Mouse (Mus musculus) intestine, embryonic 16.5 days (tissue): ENCODE measurements around the gene Casp8ap2. TPM values are rescaled to one million over a fixed set of nuclear protein-coding genes. Genes with fewer than 3 reads are reported as not detected.

Experiments
- ATAC-seq: fragments of 200-750 bp; cut with Nextera tagmentation; 2 replicates; pipeline ENCODE4 v1.8.0; 2017; ENCODE audit warnings: moderate TSS enrichment, moderate library complexity
- H3K27ac ChIP-seq: fragments of 300-500 bp; sonication (generic); 2 replicates; pipeline ENCODE4 v1.5.1; 2014; ENCODE audit warnings: mild to moderate bottlenecking, low read length
- H3K27me3 ChIP-seq: fragments of 300-500 bp; sonication (generic); replicated peaks from 2 replicates; pipeline ENCODE4 v1.6.1; 2014; ENCODE audit warnings: low read length, control low read depth, mixed read lengths; ENCODE audit not compliant: control insufficient read depth, insufficient read depth
- H3K36me3 ChIP-seq: fragments of 300-500 bp; sonication (generic); 2 replicates; pipeline ENCODE4 v1.6.1; 2014; ENCODE audit warnings: low read length, control low read depth; ENCODE audit not compliant: control insufficient read depth, insufficient read depth
- H3K4me1 ChIP-seq: fragments of 300-500 bp; sonication (generic); 2 replicates; pipeline ENCODE4 v1.6.1; 2014; ENCODE audit warnings: low read length, control low read depth, mixed read lengths; ENCODE audit not compliant: control insufficient read depth, insufficient read depth
- H3K4me2 ChIP-seq: fragments of 300-500 bp; sonication (generic); 2 replicates; pipeline ENCODE4 v1.6.1; 2014; ENCODE audit warnings: low read depth, low read length, control low read depth
- H3K4me3 ChIP-seq: fragments of 300-500 bp; sonication (generic); 2 replicates; pipeline ENCODE4 v1.5.1; 2014; ENCODE audit warnings: mild to moderate bottlenecking, low read length
- H3K9ac ChIP-seq: fragments of 300-500 bp; sonication (generic); 2 replicates; pipeline ENCODE4 v1.6.1; 2014; ENCODE audit warnings: low read depth, low read length
- H3K9me3 ChIP-seq: fragments of 300-500 bp; sonication (generic); 2 replicates; pipeline ENCODE4 v1.6.1; 2016; ENCODE audit warnings: low read length, control low read depth; ENCODE audit not compliant: control insufficient read depth
- WGBS: fragments of 180-500 bp; shearing (Covaris S2); extraction: QIAGEN DNeasy Blood & Tissue Kit; methylation state at CpG from one replicate; pipeline ENCODE4 v1.1.7; 2014; 5-methylcytosine and 5-hydroxymethylcytosine counted together
- polyA plus RNA-seq: library from polyadenylated mRNA; unstranded; fragments of >200 nt; fragmentation: Nextera tagmentation; extraction: Ambion mirVana; gene quantifications from 2 replicates; pipeline ENCODE4 v1.2.1, GENCODE M21; 2015

Casp8ap2 gene
- polyA plus RNA-seq, 1 experiment from 2014 or later, result 37.3 TPM

GRCm38 (mm10) chr4:32683061-32683582 is 67.9 kb downstream of the Casp8ap2 start:
- no peaks in the 10 kb centered on the region for H3K4me1 ChIP-seq
- no peaks in the 10 kb centered on the region for H3K27me3 ChIP-seq
- 65% methylated on average over 6 of the region's 6 CpGs for WGBS
- H3K4me2 ChIP-seq, result no peak overlapping the region
- H3K36me3 ChIP-seq, result no peaks in the 10 kb centered on the region; the same call in 1 of the 2 replicates
- H3K4me3 ChIP-seq, result no peak overlapping the region
- no peak overlapping the region for H3K9ac ChIP-seq
- H3K9me3 ChIP-seq, result no peaks in the 10 kb centered on the region
- H3K27ac ChIP-seq, result no peak overlapping the region
- ATAC-seq, result no peak

Other genes starting within 250 kb of the Casp8ap2 start
- gene Gja10, start 12.7 kb upstream of the Casp8ap2 start, polyA plus RNA-seq, result not detected in 2 replicates
- 8.1 and 8.3 TPM in 2 replicates for gene Mdn1, start 41.7 kb downstream of the Casp8ap2 start, polyA plus RNA-seq
- 80.3 and 89.1 TPM in 2 replicates for gene Lyrm2, start 184.8 kb downstream of the Casp8ap2 start, polyA plus RNA-seq